Mouse (Mus musculus): ENCODE data around the gene Fbxo22.

GRCm38 (mm10) chr9:55226251-55226650 is 17.5 kb downstream of the Fbxo22 start:
- TF ChIP-seq POLR2A (IDR thresholded peaks at IDR 0.05; ENCODE audit: borderline replicate concordance, control insufficient read depth, low read depth, low read length) (no peak), CTCF (IDR thresholded peaks at IDR 0.05; ENCODE audit: control insufficient read depth, insufficient read depth, low read length) (no peak)
